In genomic region chr17:15564014-15564927, GRCm38 (mm10) we compare ENCODE assay signal across 8 mouse cellular contexts. TPM values are rescaled to one million over a fixed set of nuclear protein-coding genes. Genes with fewer than 3 reads are reported as not detected.
DNase-seq lines count a peak whose midpoint lies in the region; ATAC-seq and TF ChIP-seq lines count a peak whose summit lies in the region.

Gene Prdm9, minus strand, starts transcription at chr17:15564354.

- peak within 1 kb of the TSS; percentile 90 for H3K27ac ChIP-seq in ES-Bruce4 (ENCODE audit: insufficient read depth, low read length)
- peak within 1 kb of the TSS; percentile 94 for H3K27ac ChIP-seq in forebrain, embryonic 13.5 days
- H3K27ac ChIP-seq in liver, postnatal 0 days (ENCODE audit: low read depth) = peak within 1 kb of the TSS; percentile 85
- H3K27ac ChIP-seq in neural tube, embryonic 14.5 days (ENCODE audit: low read depth, low read length) = peak within 1 kb of the TSS; percentile 91

- ATAC-seq in cerebellum, adult (ENCODE audit: insufficient number of reproducible peaks, low FRiP score, low TSS enrichment) = peak; percentile 99
- ATAC-seq in forebrain, embryonic 13.5 days = peak; percentile 99
- peak; percentile 100 for ATAC-seq in liver, postnatal 0 days
- peak; percentile 98 for ATAC-seq in neural tube, embryonic 14.5 days (ENCODE audit: low read depth)

- no peaks in the 10 kb centered on the region for H3K9me3 ChIP-seq in ES-Bruce4 (replicated peaks; ENCODE audit: control insufficient read depth, insufficient read depth, low read length, poor library complexity, severe bottlenecking)
- no peaks in the 10 kb centered on the region for H3K9me3 ChIP-seq in forebrain, embryonic 13.5 days (replicated peaks)
- H3K9me3 ChIP-seq in liver, postnatal 0 days (ENCODE audit: low read length) = no peaks in the 10 kb centered on the region
- no peaks in the 10 kb centered on the region for H3K9me3 ChIP-seq in neural tube, embryonic 14.5 days (ENCODE audit: control insufficient read depth, low read length)

- intact Hi-C loops in heart, postnatal 10 days (cut with DNase I) = loop anchor here (5.0 kb wide), 2 partner anchors 37 to 143 kb away; partner anchors contain the start of gene Pdcd2

- H3K4me3 ChIP-seq in ES-Bruce4 (ENCODE audit: low read depth, low read length) = peak within 1 kb of the TSS; percentile 97
- peak within 1 kb of the TSS; percentile 64 for H3K4me3 ChIP-seq in forebrain, embryonic 13.5 days
- H3K4me3 ChIP-seq in liver, postnatal 0 days (ENCODE audit: low read depth, low read length) = peak within 1 kb of the TSS; percentile 63
- H3K4me3 ChIP-seq in neural tube, embryonic 14.5 days (ENCODE audit: low read depth, low read length) = peak within 1 kb of the TSS; percentile 57

- peak within 1 kb of the TSS; percentile 84 for H3K4me2 ChIP-seq in forebrain, embryonic 13.5 days
- H3K4me2 ChIP-seq in liver, postnatal 0 days (ENCODE audit: low read depth, low read length) = peak within 1 kb of the TSS; percentile 98
- peak within 1 kb of the TSS; percentile 74 for H3K4me2 ChIP-seq in neural tube, embryonic 14.5 days (ENCODE audit: low read depth, low read length)

- no peaks in the 10 kb centered on the region for H3K36me3 ChIP-seq in ES-Bruce4 (ENCODE audit: control insufficient read depth, insufficient read depth, low read length, poor library complexity, severe bottlenecking)
- no peaks in the 10 kb centered on the region for H3K36me3 ChIP-seq in forebrain, embryonic 13.5 days (ENCODE audit: poor library complexity, severe bottlenecking)
- no peaks in the 10 kb centered on the region for H3K36me3 ChIP-seq in liver, postnatal 0 days (replicated peaks; ENCODE audit: insufficient read depth, low read length)
- no peaks in the 10 kb centered on the region for H3K36me3 ChIP-seq in neural tube, embryonic 14.5 days (ENCODE audit: control insufficient read depth, insufficient read depth, low read length)

- H3K4me1 ChIP-seq in ES-Bruce4 (ENCODE audit: control insufficient read depth, insufficient read depth, low read length) = no peaks in the 10 kb centered on the region
- peaks cover 7% of the 10 kb centered on the region; the same call in 1 of the 2 replicates for H3K4me1 ChIP-seq in forebrain, embryonic 13.5 days
- peaks cover 8% of the 10 kb centered on the region for H3K4me1 ChIP-seq in liver, postnatal 0 days (ENCODE audit: insufficient read depth)
- 0 out of 2 replicates have a peak, but pooled peaks cover 2% of the 10 kb centered on the region for H3K4me1 ChIP-seq in neural tube, embryonic 14.5 days (ENCODE audit: control insufficient read depth, insufficient read depth, low read length)

- peak; percentile 100 for DNase-seq in heart, postnatal 10 days
- DNase-seq in large intestine, adult 2 months (ENCODE audit: low read depth, low spot score) = peak; percentile 93
- DNase-seq in liver, postnatal 0 days = peak; percentile 99
- DNase-seq in testis, postnatal 10 days (ENCODE audit: low spot score) = peak; percentile 99

- no peak for TF ChIP-seq CTCF in ES-Bruce4 (IDR thresholded peaks at IDR 0.05; ENCODE audit: low read depth, low read length)
- TF ChIP-seq CTCF in liver, postnatal 0 days (IDR thresholded peaks at IDR 0.05; ENCODE audit: low read depth) = no peak

- under 1% methylated on average over 43 of the region's 43 CpGs for WGBS in forebrain, embryonic 13.5 days
- WGBS in large intestine, adult 2 months = under 1% methylated on average over 43 of the region's 43 CpGs
- under 1% methylated on average over 41 of the region's 43 CpGs for WGBS in liver, postnatal 0 days (ENCODE audit: insufficient replicate concordance)
- WGBS in neural tube, embryonic 14.5 days = under 1% methylated on average over 43 of the region's 43 CpGs

- H3K27me3 ChIP-seq in ES-Bruce4 (ENCODE audit: control insufficient read depth, insufficient read depth, low read length, poor library complexity, severe bottlenecking) = no peaks in the 10 kb centered on the region
- H3K27me3 ChIP-seq in forebrain, embryonic 13.5 days = no peaks in the 10 kb centered on the region
- no peaks in the 10 kb centered on the region for H3K27me3 ChIP-seq in liver, postnatal 0 days (ENCODE audit: insufficient read depth, low read length)
- H3K27me3 ChIP-seq in neural tube, embryonic 14.5 days (ENCODE audit: control insufficient read depth, insufficient read depth, low read length) = no peaks in the 10 kb centered on the region

- TF ChIP-seq POLR2A in ES-Bruce4 (IDR thresholded peaks at IDR 0.05; ENCODE audit: insufficient read depth, low read length) = peak; percentile 39

- peak within 1 kb of the TSS; percentile 78 for H3K9ac ChIP-seq in ES-Bruce4 (ENCODE audit: low read depth, poor library complexity, severe bottlenecking)
- peak within 1 kb of the TSS; percentile 78 for H3K9ac ChIP-seq in forebrain, embryonic 13.5 days
- H3K9ac ChIP-seq in liver, postnatal 0 days (replicated peaks) = peak within 1 kb of the TSS; percentile 66
- H3K9ac ChIP-seq in neural tube, embryonic 14.5 days (replicated peaks; ENCODE audit: low read depth, low read length) = peak within 1 kb of the TSS; percentile 60

- no peak for TF ChIP-seq EP300 in ES-Bruce4 (IDR thresholded peaks at IDR 0.05; ENCODE audit: insufficient read depth, low read depth, low read length)
- no peak for TF ChIP-seq EP300 in liver, postnatal 0 days (IDR thresholded peaks at IDR 0.05; ENCODE audit: low read depth)

RNA-seq across cellular contexts. Expression of gene Prdm9, which starts in this region (rescaled TPM):
- polyA plus RNA-seq in ES-Bruce4 (2011; ENCODE audit: insufficient read depth, insufficient read length, low read depth, missing spikeins) = 5.8 and 7.9 TPM in 2 replicates
- polyA plus RNA-seq in forebrain, embryonic 13.5 days (2015; fragmentation: Nextera tagmentation; extraction: Ambion mirVana) = 2.3 and 3.5 TPM in 2 replicates
- 1 to 10 TPM; 3.1 to 3.4 TPM for total RNA-seq in heart, postnatal 10 days (2021)
- 2.0 and 3.1 TPM in 2 replicates for polyA plus RNA-seq in large intestine, adult 2 months (2012; rRNA removed)
- polyA plus RNA-seq in liver, postnatal 0 days (2015; fragmentation: Nextera tagmentation; extraction: Ambion mirVana) = 1.2 and 1.4 TPM in 2 replicates
- 1.0 and 2.7 TPM in 2 replicates for polyA plus RNA-seq in neural tube, embryonic 14.5 days (2014; fragmentation: Nextera tagmentation; extraction: Ambion mirVana)

Comparison
In these comparisons a context has a peak if more than half of its experiments do, and no peak if none do; other contexts are left out.
1. Peak in every context shown above with its lines: DNase-seq, ATAC-seq, H3K4me3 ChIP-seq and H3K27ac ChIP-seq.